Mouse (Mus musculus) lung, adult 2 months (tissue): ENCODE results near the gene Rpp30. TPM values are rescaled to one million over a fixed set of nuclear protein-coding genes. Genes with fewer than 3 reads are reported as not detected.
A peak's percentile ranks its signal among the peaks of the same experiment; 100 is the strongest.

Experiments used
- DNase-seq: peaks from one replicate; pipeline ENCODE4 v3.0.0; 2022
- H3K4me1 ChIP-seq: fragments of 200-500 bp; 2 replicates; pipeline ENCODE4 v1.6.1; 2011; ENCODE audit warnings: low read length; ENCODE audit not compliant: control insufficient read depth, insufficient read depth
- H3K4me3 ChIP-seq: fragments of 200-500 bp; replicated peaks from 2 replicates; pipeline ENCODE3; 2011; ENCODE audit warnings: low read depth, mild to moderate bottlenecking, control low read depth, low read length; ENCODE audit errors: extremely low read depth
- CTCF ChIP-seq: fragments of 200-500 bp; IDR thresholded peaks from 2 replicates; pipeline ENCODE4 v1.5.1; 2011; ENCODE audit warnings: mild to moderate bottlenecking, low read length, control low read depth; ENCODE audit not compliant: insufficient read depth
- POLR2A ChIP-seq: fragments of 200-500 bp; IDR thresholded peaks from 2 replicates; pipeline ENCODE4 v1.6.1; 2011; ENCODE audit warnings: low read depth, mild to moderate bottlenecking, control low read depth, low read length, borderline replicate concordance; ENCODE audit errors: extremely low read depth
- whole genome bisulfite sequencing: fragments of 180-500 bp; shearing (Covaris S2); methylation state at CpG from one replicate; pipeline ENCODE4 v1.1.7; 2018; 5-methylcytosine and 5-hydroxymethylcytosine counted together
- polyA plus RNA-seq: library from polyadenylated mRNA; depleted of rRNA; stranded (reverse); fragments of >200 nt; gene quantifications from 2 replicates; pipeline ENCODE4 v1.2.3, GENCODE M21; 2012; rRNA removed

Gene Rpp30
- polyA plus RNA-seq, 1 experiment, result 4.4 TPM

GRCm38 (mm10) chr19:36124203-36124602 lies 40.7 kb downstream of the Rpp30 start:
- Histone ChIP-seq H3K4me1 (no peaks in the 10 kb centered on the region), H3K4me3 (no peak overlapping the region)
- no peak for TF ChIP-seq POLR2A
- WGBS, result 61% methylated on average over 1 of the region's 1 CpGs
- DNase-seq, result no peak

- TF ChIP-seq POLR2A, result no peak
- TF ChIP-seq CTCF, result no peak
- 96% methylated on average over 3 of the region's 3 CpGs for WGBS
- no peak for DNase-seq
- H3K4me3 ChIP-seq, result no peak overlapping the region
- no peaks in the 10 kb centered on the region for H3K4me1 ChIP-seq
Measured at GRCm38 (mm10) chr19:36128440-36128839, 44.9 kb downstream of the Rpp30 start.

GRCm38 (mm10) chr19:36129213-36129612 lies 45.7 kb downstream of the Rpp30 start:
- TF ChIP-seq POLR2A, result no peak
- no peak for TF ChIP-seq CTCF
- no peak overlapping the region for H3K4me3 ChIP-seq
- WGBS, result 14% methylated on average over 9 of the region's 9 CpGs

GRCm38 (mm10) chr19:36129643-36130042 lies 46.1 kb downstream of the Rpp30 start:
- Histone ChIP-seq H3K4me1 (no peaks in the 10 kb centered on the region), H3K4me3 (no peak overlapping the region)
- DNase-seq, result no peak
- 6% methylated on average over 12 of the region's 12 CpGs for WGBS
- TF ChIP-seq POLR2A, result no peak
- TF ChIP-seq CTCF, result no peak

More at GRCm38 (mm10) chr19:36129213-36129612, 45.7 kb downstream of the Rpp30 start:
- no peaks in the 10 kb centered on the region for H3K4me1 ChIP-seq
- peak; percentile 15 for DNase-seq

GRCm38 (mm10) chr19:36130181-36130580 lies 46.7 kb downstream of the Rpp30 start:
- TF ChIP-seq POLR2A (no peak), CTCF (no peak)
- 53% methylated on average over 2 of the region's 2 CpGs for WGBS

GRCm38 (mm10) chr19:36131990-36132389 lies 48.5 kb downstream of the Rpp30 start:
- Histone ChIP-seq H3K4me1 (no peaks in the 10 kb centered on the region), H3K4me3 (no peak overlapping the region)
- WGBS, result 21% methylated on average over 6 of the region's 6 CpGs
- DNase-seq, result no peak
- TF ChIP-seq POLR2A (no peak), CTCF (no peak)

More at GRCm38 (mm10) chr19:36130181-36130580, 46.7 kb downstream of the Rpp30 start:
- Histone ChIP-seq H3K4me3 (no peak overlapping the region), H3K4me1 (no peaks in the 10 kb centered on the region)
- no peak for DNase-seq

GRCm38 (mm10) chr19:36133064-36133463 lies 49.5 kb downstream of the Rpp30 start:
- WGBS, result 77% methylated on average over 6 of the region's 6 CpGs
- DNase-seq, result no peak
- TF ChIP-seq CTCF (no peak), POLR2A (no peak)
- Histone ChIP-seq H3K4me1 (no peaks in the 10 kb centered on the region), H3K4me3 (no peak overlapping the region)

- TF ChIP-seq CTCF, result no peak
- no peaks in the 10 kb centered on the region for H3K4me1 ChIP-seq
- WGBS, result 28% methylated on average over 5 of the region's 5 CpGs
- no peak overlapping the region for H3K4me3 ChIP-seq
- no peak for DNase-seq
Measured at GRCm38 (mm10) chr19:36133731-36134130, 50.2 kb downstream of the Rpp30 start.

GRCm38 (mm10) chr19:36143571-36143970 lies 60.1 kb downstream of the Rpp30 start:
- no peak for DNase-seq
- no peaks in the 10 kb centered on the region for H3K4me1 ChIP-seq
- TF ChIP-seq POLR2A (no peak), CTCF (no peak)
- H3K4me3 ChIP-seq, result no peak overlapping the region
- WGBS, result 78% methylated on average over 2 of the region's 2 CpGs

GRCm38 (mm10) chr19:36148578-36148977 lies 65.1 kb downstream of the Rpp30 start:
- no peak overlapping the region for H3K4me3 ChIP-seq
- no peak for DNase-seq
- 95% methylated on average over 6 of the region's 6 CpGs for WGBS
- 0 out of 2 replicates have a peak, but pooled peaks have one; percentile 4 for TF ChIP-seq CTCF
- no peak for TF ChIP-seq POLR2A
- H3K4me1 ChIP-seq, result no peaks in the 10 kb centered on the region

GRCm38 (mm10) chr19:36150241-36151007 lies 66.9 kb downstream of the Rpp30 start:
- no peaks in the 10 kb centered on the region for H3K4me1 ChIP-seq
- TF ChIP-seq POLR2A, result no peak
- no peak for TF ChIP-seq CTCF
- 37% methylated on average over 4 of the region's 4 CpGs for WGBS
- no peak overlapping the region for H3K4me3 ChIP-seq
- no peak for DNase-seq

Other genes with a start within 250 kb of the Rpp30 start
- 0.19 and 0.43 TPM in 2 replicates for gene Htr7, start 26.2 kb upstream of the Rpp30 start, polyA plus RNA-seq
- gene Ankrd1, start 36.4 kb downstream of the Rpp30 start, polyA plus RNA-seq, result 8.3 and 16.0 TPM in 2 replicates